Mouse (Mus musculus) midbrain, embryonic 15.5 days (tissue): Measurements from ENCODE around the gene Krt6a. TPM values are rescaled to one million over a fixed set of nuclear protein-coding genes. Genes with fewer than 3 reads are reported as not detected.

Experiments
- ATAC-seq: fragments of 200-750 bp; cut with Nextera tagmentation; replicated peaks from 2 replicates; pipeline ENCODE4 v1.8.0; 2017; ENCODE audit warnings: moderate TSS enrichment
- H3K27ac ChIP-seq: fragments of 300-500 bp; sonication (generic); 2 replicates; pipeline ENCODE4 v1.5.1; 2015; ENCODE audit warnings: mild to moderate bottlenecking, inconsistent platforms
- H3K27me3 ChIP-seq: fragments of 300-500 bp; sonication (generic); replicated peaks from 2 replicates; pipeline ENCODE4 v1.6.1; 2015; ENCODE audit warnings: inconsistent platforms
- H3K36me3 ChIP-seq: fragments of 300-500 bp; sonication (generic); replicated peaks from 2 replicates; pipeline ENCODE4 v1.6.1; 2015; ENCODE audit warnings: inconsistent platforms
- H3K4me1 ChIP-seq: fragments of 300-500 bp; sonication (generic); 2 replicates; pipeline ENCODE4 v1.6.1; 2015; ENCODE audit warnings: inconsistent platforms
- H3K4me2 ChIP-seq: fragments of 300-500 bp; sonication (generic); 2 replicates; pipeline ENCODE4 v1.6.1; 2015; ENCODE audit warnings: inconsistent platforms, mild to moderate bottlenecking, moderate library complexity
- H3K4me3 ChIP-seq: fragments of 300-500 bp; sonication (generic); 2 replicates; pipeline ENCODE4 v1.5.1; 2015; ENCODE audit warnings: mild to moderate bottlenecking, inconsistent platforms
- H3K9ac ChIP-seq: fragments of 300-500 bp; sonication (generic); 2 replicates; pipeline ENCODE4 v1.6.1; 2015; ENCODE audit warnings: mild to moderate bottlenecking, inconsistent platforms
- H3K9me3 ChIP-seq: fragments of 300-500 bp; sonication (generic); 2 replicates; pipeline ENCODE4 v1.6.1; 2016; ENCODE audit warnings: inconsistent platforms
- WGBS: fragments of 180-500 bp; shearing (Covaris S2); methylation state at CpG from one replicate; pipeline ENCODE4 v1.1.7; 2015; ENCODE audit warnings: mixed read lengths; 5-methylcytosine and 5-hydroxymethylcytosine counted together
- polyA plus RNA-seq: library from polyadenylated mRNA; unstranded; fragments of >200 nt; fragmentation: Nextera tagmentation; extraction: Ambion mirVana; gene quantifications from 2 replicates; pipeline ENCODE4 v1.2.1, GENCODE M21; 2015

Krt6a gene
- 0.17 TPM in 1 of 2 replicates, not detected in the other for polyA plus RNA-seq

- ATAC-seq: no peak
These were observed at the start of gene Krt6a for GRCm38 (mm10) chr15:101694207-101694606. Krt6a (minus strand) TSS chr15:101694307.

DNA sequence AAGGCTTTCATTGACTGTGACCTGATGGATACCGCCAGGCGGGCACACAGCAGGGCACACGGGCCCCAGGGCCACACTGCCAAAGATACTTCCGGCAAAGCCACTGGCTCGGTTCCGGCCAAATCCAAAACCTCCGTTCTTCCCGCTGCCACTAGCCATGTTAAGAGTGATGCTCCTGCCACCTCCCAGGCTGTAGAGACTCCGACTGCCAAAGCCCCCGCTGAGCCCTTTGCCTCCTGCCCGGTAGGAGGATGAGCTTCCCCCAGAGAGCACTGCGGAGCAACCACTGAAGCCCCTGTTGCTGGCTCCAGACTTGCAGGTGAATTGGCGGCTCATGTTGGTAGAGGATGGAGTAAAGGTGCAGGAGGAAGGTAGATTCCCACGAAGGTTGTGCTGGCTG, 48.6 kb upstream of the Krt6a start, which contains the start of gene Krt71:
TSS of gene Krt71 (minus strand) at position 399 of the 400 bp plus-strand sequence.
- no peak within 1 kb of the TSS for H3K27ac ChIP-seq
- H3K27me3 ChIP-seq: no peaks in the 10 kb centered on the region
- ATAC-seq: no peak
- H3K4me2 ChIP-seq: no peak within 1 kb of the TSS
- 59% methylated on average over 14 of the region's 14 CpGs for WGBS
- no peak within 1 kb of the TSS for H3K4me3 ChIP-seq
- no peaks in the 10 kb centered on the region for H3K36me3 ChIP-seq
- no peaks in the 10 kb centered on the region for H3K9me3 ChIP-seq
- H3K4me1 ChIP-seq: no peaks in the 10 kb centered on the region
- no peak within 1 kb of the TSS for H3K9ac ChIP-seq

More at GRCm38 (mm10) chr15:101694207-101694606, at the start of gene Krt6a:
- WGBS: 85% methylated on average over 5 of the region's 5 CpGs
- H3K27me3 ChIP-seq: no peaks in the 10 kb centered on the region
- H3K36me3 ChIP-seq: no peaks in the 10 kb centered on the region
- no peaks in the 10 kb centered on the region for H3K9me3 ChIP-seq
- H3K9ac ChIP-seq: no peak within 1 kb of the TSS
- no peaks in the 10 kb centered on the region for H3K4me1 ChIP-seq
- H3K4me3 ChIP-seq: no peak within 1 kb of the TSS
- H3K4me2 ChIP-seq: no peak within 1 kb of the TSS
- no peak within 1 kb of the TSS for H3K27ac ChIP-seq

GRCm38 (mm10) chr15:101737786-101738185, 43.7 kb upstream of the Krt6a start:
- no peak overlapping the region for H3K27ac ChIP-seq
- H3K4me1 ChIP-seq: no peaks in the 10 kb centered on the region
- ATAC-seq: no peak
- no peak overlapping the region for H3K4me2 ChIP-seq
- H3K27me3 ChIP-seq: no peaks in the 10 kb centered on the region
- H3K9me3 ChIP-seq: no peaks in the 10 kb centered on the region
- WGBS: 70% methylated on average over 7 of the region's 7 CpGs
- no peak overlapping the region for H3K4me3 ChIP-seq
- H3K9ac ChIP-seq: no peak overlapping the region
- H3K36me3 ChIP-seq: no peaks in the 10 kb centered on the region

GRCm38 (mm10) chr15:101730653-101731052, 36.5 kb upstream of the Krt6a start:
- Histone ChIP-seq H3K27me3 (no peaks in the 10 kb centered on the region), H3K9ac (no peak overlapping the region), H3K27ac (no peak overlapping the region), H3K4me1 (no peaks in the 10 kb centered on the region), H3K4me3 (no peak overlapping the region), H3K36me3 (no peaks in the 10 kb centered on the region), H3K4me2 (no peak overlapping the region), H3K9me3 (no peaks in the 10 kb centered on the region)
- no peak for ATAC-seq

DNA sequence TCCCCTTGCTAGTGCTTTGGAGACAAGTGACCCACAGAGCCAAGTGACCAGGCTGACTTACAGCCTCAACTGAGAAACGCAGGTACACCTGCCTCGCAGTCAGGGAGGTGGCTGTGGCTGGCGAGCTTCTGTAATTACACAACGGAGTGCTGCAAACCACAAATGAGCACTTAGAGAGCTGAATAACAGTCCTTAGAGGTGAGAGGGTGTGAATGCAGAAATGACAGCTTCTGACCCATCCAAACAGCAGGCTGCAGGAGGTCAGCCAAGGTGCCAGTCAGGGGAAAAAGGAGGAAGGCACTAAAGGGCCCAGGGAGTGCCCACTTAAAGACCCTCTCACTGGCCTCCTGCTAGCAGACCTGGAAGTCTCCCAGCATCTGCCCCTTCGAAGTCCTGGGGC, 30.6 kb upstream of the Krt6a start:
- H3K36me3 ChIP-seq: no peaks in the 10 kb centered on the region
- no peak overlapping the region for H3K9ac ChIP-seq
- ATAC-seq: no peak
- WGBS: 81% methylated on average over 5 of the region's 5 CpGs
- H3K27me3 ChIP-seq: no peaks in the 10 kb centered on the region
- no peak overlapping the region for H3K4me2 ChIP-seq
- no peak overlapping the region for H3K4me3 ChIP-seq
- H3K4me1 ChIP-seq: no peaks in the 10 kb centered on the region
- no peak overlapping the region for H3K27ac ChIP-seq
- no peaks in the 10 kb centered on the region for H3K9me3 ChIP-seq

GRCm38 (mm10) chr15:101715831-101716230, 21.7 kb upstream of the Krt6a start:
- Histone ChIP-seq H3K36me3 (no peaks in the 10 kb centered on the region), H3K9ac (no peak overlapping the region), H3K4me3 (no peak overlapping the region), H3K9me3 (no peaks in the 10 kb centered on the region), H3K27ac (no peak overlapping the region), H3K27me3 (no peaks in the 10 kb centered on the region), H3K4me2 (no peak overlapping the region), H3K4me1 (no peaks in the 10 kb centered on the region)
- 68% methylated on average over 3 of the region's 3 CpGs for WGBS
- ATAC-seq: no peak

DNA sequence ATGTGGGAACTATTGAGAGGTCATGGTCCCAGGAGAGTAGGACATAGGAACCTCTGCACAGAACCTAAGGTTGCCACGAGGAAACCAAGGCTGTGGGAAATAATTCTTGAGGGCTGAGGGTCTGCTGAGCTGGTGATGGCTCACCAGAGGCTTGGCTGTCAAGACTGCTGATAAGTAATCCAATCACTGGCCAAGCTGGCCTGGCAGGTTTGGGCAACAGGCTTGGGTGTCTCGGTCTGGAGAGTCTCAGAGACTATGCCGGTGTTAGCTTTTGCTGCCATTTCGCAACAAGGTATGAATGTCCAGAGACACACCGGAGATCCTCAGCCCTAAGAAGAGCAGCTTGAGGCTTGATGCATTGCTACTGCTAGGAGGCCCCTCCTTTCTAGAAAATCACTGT, 20.2 kb upstream of the Krt6a start:
- no peak overlapping the region for H3K4me2 ChIP-seq
- 92% methylated on average over 5 of the region's 5 CpGs for WGBS
- H3K27me3 ChIP-seq: no peaks in the 10 kb centered on the region
- ATAC-seq: no peak
- H3K9me3 ChIP-seq: no peaks in the 10 kb centered on the region
- no peak overlapping the region for H3K9ac ChIP-seq
- H3K27ac ChIP-seq: no peak overlapping the region
- H3K36me3 ChIP-seq: no peaks in the 10 kb centered on the region
- H3K4me3 ChIP-seq: no peak overlapping the region
- no peaks in the 10 kb centered on the region for H3K4me1 ChIP-seq

- ATAC-seq: no peak
- H3K9ac ChIP-seq: no peak overlapping the region
- no peaks in the 10 kb centered on the region for H3K4me1 ChIP-seq
- 69% methylated on average over 8 of the region's 8 CpGs for WGBS
- H3K36me3 ChIP-seq: no peaks in the 10 kb centered on the region
- H3K4me2 ChIP-seq: no peak overlapping the region
- H3K4me3 ChIP-seq: no peak overlapping the region
- no peaks in the 10 kb centered on the region for H3K27me3 ChIP-seq
- no peak overlapping the region for H3K27ac ChIP-seq
- H3K9me3 ChIP-seq: no peaks in the 10 kb centered on the region
These were observed 19.6 kb upstream of the Krt6a start for GRCm38 (mm10) chr15:101713731-101714130.

DNA sequence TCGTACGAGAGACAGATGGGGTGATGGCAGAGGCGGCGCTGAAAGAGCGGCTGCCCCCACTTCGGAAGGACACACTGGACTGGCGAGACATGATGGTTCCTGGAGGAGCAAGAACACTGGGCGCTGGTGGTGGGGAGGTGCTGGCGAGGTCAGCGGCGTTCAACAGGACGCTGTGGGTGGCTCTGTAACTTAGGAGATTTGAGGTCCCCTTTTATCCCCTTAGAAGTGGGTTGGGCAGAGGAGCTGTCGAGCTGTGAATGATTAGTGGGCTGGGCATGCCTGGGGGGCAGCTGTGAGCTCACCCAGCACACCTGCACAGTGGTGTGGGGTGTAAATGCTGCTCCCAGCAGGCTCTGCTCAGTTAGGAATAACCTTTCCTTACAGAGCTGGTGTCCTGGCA, 18.6 kb upstream of the Krt6a start, which contains the start of gene Krt5:
TSS of gene Krt5 (minus strand) at position 179 of the 400 bp plus-strand sequence.
- Histone ChIP-seq H3K4me2 (no peak within 1 kb of the TSS), H3K27me3 (no peaks in the 10 kb centered on the region), H3K27ac (no peak within 1 kb of the TSS), H3K9me3 (no peaks in the 10 kb centered on the region), H3K4me3 (no peak within 1 kb of the TSS), H3K36me3 (no peaks in the 10 kb centered on the region), H3K9ac (no peak within 1 kb of the TSS), H3K4me1 (no peaks in the 10 kb centered on the region)
- no peak for ATAC-seq
- 79% methylated on average over 13 of the region's 13 CpGs for WGBS

GRCm38 (mm10) chr15:101708683-101709082, 14.6 kb upstream of the Krt6a start:
- WGBS: 74% methylated on average over 11 of the region's 11 CpGs
- ATAC-seq: no peak
- H3K27me3 ChIP-seq: no peaks in the 10 kb centered on the region

GRCm38 (mm10) chr15:101707454-101707853, 13.3 kb upstream of the Krt6a start:
- Histone ChIP-seq H3K9me3 (no peaks in the 10 kb centered on the region), H3K36me3 (no peaks in the 10 kb centered on the region), H3K27ac (no peak overlapping the region), H3K27me3 (no peaks in the 10 kb centered on the region), H3K4me3 (no peak overlapping the region), H3K4me1 (no peaks in the 10 kb centered on the region), H3K9ac (no peak overlapping the region), H3K4me2 (no peak overlapping the region)
- ATAC-seq: no peak
- WGBS: 91% methylated on average over 9 of the region's 9 CpGs

More at GRCm38 (mm10) chr15:101708683-101709082, 14.6 kb upstream of the Krt6a start:
- Histone ChIP-seq H3K9me3 (no peaks in the 10 kb centered on the region), H3K4me2 (no peak overlapping the region), H3K27ac (no peak overlapping the region), H3K4me3 (no peak overlapping the region), H3K36me3 (no peaks in the 10 kb centered on the region), H3K4me1 (no peaks in the 10 kb centered on the region), H3K9ac (no peak overlapping the region)

- H3K27ac ChIP-seq: no peak overlapping the region
- no peaks in the 10 kb centered on the region for H3K4me1 ChIP-seq
- H3K9ac ChIP-seq: no peak overlapping the region
- ATAC-seq: no peak
- no peak overlapping the region for H3K4me3 ChIP-seq
- no peaks in the 10 kb centered on the region for H3K36me3 ChIP-seq
- 70% methylated on average over 4 of the region's 4 CpGs for WGBS
- H3K27me3 ChIP-seq: no peaks in the 10 kb centered on the region
- H3K9me3 ChIP-seq: no peaks in the 10 kb centered on the region
- H3K4me2 ChIP-seq: no peak overlapping the region
These were observed 10.0 kb upstream of the Krt6a start for GRCm38 (mm10) chr15:101704066-101704465.

GRCm38 (mm10) chr15:101702380-101702779, 8.3 kb upstream of the Krt6a start:
- Histone ChIP-seq H3K4me1 (no peaks in the 10 kb centered on the region), H3K4me3 (no peak overlapping the region), H3K9me3 (no peaks in the 10 kb centered on the region), H3K27ac (no peak overlapping the region), H3K4me2 (no peak overlapping the region), H3K36me3 (no peaks in the 10 kb centered on the region), H3K9ac (no peak overlapping the region), H3K27me3 (no peaks in the 10 kb centered on the region)
- ATAC-seq: no peak
- 13% methylated on average over 2 of the region's 2 CpGs for WGBS
